Mouse (Mus musculus): Measurements from ENCODE around the gene Zfp982.
"Not testable (repeated sequence)": the region's sequence is repeated elsewhere in the genome, so short reads cannot be mapped to it uniquely, and the experiment has no call there.

The Zfp982 gene

GRCm38 (mm10) chr4:147559096-147559495 lies 66.9 kb downstream of the Zfp982 start:
- DNase-seq (ENCODE audit: low read depth, low spot score) = not testable (repeated sequence)

Data from mesoderm, embryonic 11.5 days (tissue).